Mouse (Mus musculus) megakaryocyte-erythroid progenitor cell, adult 5-6 weeks (primary cell): ENCODE results near the gene Mpp3. TPM values are rescaled to one million over a fixed set of nuclear protein-coding genes. Genes with fewer than 3 reads are reported as not detected.

Experiments used
- ATAC-seq: replicated peaks from 2 replicates; pipeline ENCODE4 v1.8.0; 2016; ENCODE audit warnings: mild to moderate bottlenecking, inconsistent platforms; ENCODE audit not compliant: severe bottlenecking, poor library complexity, low FRiP score, low TSS enrichment
- total RNA-seq, 2 experiments: library from RNA; stranded (forward) in 1 of 2; stranded (reverse) in 1 of 2; fragments of 200-1000, 215-1000 nt in 1 of 2; fragments of >200 nt in 1 of 2; fragmentation: Nextera tagmentation in 1 of 2; gene quantifications; 2 replicates each; pipeline ENCODE4 v1.2.3; 2014 to 2017

The Mpp3 gene
- total RNA-seq, 2 experiments from 2014 or later = not detected

DNA sequence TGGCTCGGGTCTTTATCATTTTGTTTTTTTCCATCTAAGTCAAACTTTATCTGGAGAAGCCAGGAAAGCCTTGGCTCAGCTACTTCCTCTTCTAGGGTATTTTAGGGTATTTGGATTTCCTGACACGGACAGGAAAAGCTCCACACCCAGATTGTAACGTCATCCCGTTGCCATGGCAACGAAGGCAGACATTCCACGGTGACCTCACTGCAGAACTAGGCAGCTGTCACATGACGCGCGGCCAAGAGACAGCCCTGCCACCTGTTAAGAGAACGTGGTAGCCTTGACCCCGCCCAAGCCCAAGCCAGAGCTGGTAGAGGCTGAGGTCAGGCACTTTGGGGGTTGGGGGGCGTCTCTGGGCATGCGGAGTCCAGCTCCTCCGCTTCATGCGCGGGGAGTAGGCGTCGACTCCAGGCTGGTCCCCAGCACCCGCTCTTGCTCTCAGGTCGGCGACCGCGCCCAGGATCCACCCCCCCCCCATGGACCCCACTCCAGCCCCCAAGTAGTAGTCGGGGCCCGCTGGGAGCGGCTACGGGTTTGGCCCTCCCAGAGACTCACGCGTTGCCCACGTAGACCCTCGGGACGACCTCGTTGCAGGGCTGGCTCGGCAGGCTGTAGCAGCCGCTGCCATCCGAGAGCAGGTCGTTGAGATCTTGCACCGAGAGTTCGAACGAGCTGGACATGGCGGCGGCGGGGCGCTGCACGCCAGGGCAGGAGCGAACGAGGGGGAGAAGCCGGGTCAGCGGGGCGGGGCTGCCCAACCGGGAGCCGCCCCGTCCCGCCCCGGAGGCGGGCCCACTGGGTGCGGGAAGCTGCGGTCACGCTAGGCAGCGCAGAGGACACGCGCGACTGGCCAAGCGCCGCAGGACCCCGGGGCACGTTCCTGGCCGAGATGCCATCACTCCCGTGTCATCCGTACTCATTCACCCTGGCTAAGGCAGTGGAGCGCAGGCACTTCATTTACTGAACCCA is 43.9 kb downstream of the Mpp3 start, which contains the start of gene Cfap97d1:
TSS of gene Cfap97d1 (plus strand) at position 226 of the 972 bp plus-strand sequence.
- peak; percentile 66 for ATAC-seq

DNA sequence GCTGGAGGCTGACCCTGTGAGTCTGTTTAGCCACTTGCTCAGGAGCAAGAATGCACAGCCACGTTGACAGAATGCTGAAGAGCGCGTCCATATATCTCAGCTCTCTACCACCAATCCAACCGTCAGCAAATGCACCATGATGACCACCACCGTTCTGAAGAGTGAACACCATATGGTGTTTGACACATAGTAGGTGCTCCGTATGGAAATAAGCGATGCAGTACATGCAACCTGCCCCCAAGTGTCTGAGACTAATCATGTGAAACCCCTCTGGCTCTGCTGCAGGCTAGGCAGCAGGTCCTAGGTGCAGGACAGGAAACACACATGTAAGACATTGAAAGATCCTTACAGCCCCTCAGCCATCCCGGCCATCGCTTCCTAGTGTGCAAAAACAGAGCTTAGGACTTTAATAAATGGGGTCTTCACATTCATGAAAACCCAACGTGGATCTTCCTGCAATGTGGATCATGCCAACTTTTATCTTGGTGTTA is 44.8 kb downstream of the Mpp3 start:
- no peak for ATAC-seq

DNA sequence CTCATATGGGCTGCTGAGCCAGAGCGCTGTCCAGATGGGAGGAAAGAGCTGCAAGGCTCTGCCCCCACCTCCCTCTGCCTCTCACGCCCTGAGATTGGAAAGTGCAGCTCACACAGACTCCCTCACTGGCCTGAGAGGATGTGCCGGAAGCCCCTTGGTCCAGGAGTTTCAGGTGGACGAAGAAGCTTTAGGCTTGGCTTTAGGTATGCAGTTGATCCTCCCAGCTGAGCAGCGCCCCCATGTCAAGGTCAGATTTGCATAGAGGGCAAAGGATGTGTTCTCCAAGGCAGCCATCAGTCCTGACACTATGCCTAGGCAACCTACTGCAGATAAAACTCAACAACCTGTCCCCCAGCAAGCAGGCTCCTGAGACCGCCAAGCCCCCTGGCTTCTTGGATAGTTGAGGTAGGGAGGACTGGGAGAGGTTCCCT is 45.3 kb downstream of the Mpp3 start:
- no peak for ATAC-seq

DNA sequence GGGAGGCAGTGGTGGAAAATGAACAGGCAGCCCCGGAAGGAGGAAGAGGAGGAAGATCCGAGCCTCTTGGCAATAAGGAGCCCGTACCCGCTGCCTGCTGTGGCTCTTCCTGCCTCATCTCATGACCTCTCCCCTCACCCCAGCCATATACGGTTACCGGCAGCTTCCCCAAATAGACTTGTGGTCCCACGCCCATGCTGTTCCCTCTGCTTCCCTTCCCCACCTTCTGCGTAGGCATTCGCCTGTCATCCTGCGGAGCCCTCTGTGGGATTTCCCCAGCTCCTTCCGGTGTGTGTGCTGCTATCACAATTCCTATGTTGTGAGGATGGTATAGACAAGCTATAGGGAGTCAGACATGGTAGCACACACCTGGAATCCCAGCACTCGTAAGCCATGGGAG is 46.4 kb downstream of the Mpp3 start:
- no peak for ATAC-seq

DNA sequence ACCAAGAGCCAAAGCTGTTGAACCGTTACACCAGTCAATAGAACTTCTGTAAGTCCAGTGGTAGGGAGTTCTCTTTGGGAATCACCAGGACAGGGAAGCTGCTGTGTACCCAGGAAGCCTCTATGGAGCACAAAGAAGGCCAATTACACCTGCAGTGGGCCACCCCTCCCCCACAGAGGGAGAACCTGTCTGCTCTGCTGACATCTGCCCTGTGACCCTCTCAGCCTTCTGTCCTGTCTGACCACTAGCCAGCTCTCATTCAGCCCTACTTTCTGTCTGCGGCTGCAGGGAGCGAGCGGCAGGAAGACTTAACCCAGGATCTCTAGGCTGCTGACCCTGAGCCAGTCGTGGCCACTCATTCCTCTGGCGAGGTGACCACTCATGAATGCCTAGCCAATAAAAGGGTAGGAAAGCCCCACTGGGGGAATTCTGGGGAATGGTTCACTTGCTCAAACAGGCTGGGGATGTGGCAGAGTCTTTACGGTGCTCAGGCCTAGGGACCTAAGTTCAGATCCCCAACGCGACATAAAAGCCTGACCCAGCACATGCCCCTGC is 47.6 kb downstream of the Mpp3 start:
- ATAC-seq = no peak

DNA sequence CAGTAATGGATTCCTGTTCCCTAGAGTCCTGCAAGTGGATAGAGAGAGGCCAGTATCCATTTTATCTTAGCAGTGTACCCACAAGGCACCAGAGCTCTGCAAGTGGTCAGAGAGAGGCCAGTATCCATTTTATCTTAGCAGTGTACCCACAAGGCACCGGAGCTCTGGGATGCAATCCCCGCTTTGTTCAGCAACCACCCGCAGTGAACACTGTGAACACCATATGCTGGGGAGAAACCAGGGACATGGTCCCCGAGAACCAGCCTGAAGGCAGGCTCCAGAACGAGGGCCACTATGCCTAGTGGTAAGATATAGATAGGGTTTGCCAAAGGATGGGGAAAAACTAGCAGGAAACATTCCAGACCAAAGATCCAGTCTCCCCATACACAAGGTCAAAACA is 49.1 kb downstream of the Mpp3 start:
- no peak for ATAC-seq

DNA sequence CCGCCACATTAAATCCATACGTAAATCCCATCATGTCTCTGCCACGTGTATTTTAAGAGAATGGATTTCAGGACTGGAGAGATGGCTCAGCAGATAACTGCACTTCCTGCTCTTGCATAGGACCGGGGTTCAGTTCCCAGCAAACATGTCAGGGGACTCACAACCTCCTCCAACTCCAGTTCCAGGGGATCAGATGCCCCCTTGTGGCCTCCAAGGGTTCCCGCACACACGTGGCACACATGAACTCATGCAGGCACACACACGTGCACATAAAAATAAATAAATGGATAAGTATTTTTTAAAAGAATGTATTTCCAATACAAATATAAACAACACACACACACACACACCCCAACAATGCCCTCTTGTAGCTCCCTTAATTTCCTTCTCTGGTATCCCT is 51.3 kb downstream of the Mpp3 start:
- no peak for ATAC-seq

DNA sequence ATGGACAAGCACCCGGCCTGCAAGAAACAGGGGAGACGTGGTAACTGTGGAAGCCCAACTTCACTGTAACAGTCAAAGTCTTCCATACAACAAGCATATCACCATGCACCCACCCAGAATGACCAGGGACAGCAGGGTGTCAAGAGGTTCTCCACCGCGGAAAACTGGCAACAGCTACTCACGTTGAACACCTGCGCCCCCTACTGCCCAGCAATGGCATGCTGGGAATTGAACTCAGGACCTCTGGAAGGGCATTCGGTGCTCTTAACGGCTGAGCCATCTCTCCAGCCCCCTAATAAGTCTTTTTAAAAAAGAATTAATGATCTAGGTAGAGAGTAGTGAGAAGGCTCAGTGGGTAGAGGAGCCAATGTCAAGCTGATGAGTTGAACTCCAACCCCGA is 53.3 kb downstream of the Mpp3 start:
- ATAC-seq = no peak

DNA sequence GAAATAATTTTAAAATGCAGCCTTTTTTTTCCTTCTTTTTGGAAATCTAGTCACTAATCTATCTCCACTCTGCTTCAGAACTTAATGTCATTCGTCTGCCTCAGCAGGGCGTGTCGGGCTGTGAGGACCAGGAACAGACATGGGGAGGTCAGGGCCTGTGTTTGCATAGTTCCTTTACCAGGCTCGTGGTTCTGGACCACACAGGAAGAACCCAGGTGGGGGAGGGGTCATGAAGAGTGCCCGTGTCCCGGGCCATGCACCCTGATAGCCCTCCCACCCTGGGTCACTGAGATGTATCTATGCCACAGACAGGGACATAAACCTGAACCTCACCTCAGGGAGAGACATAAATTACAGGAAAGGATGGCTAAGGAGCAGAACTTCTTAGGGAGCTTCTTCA is 54.1 kb downstream of the Mpp3 start:
- ATAC-seq = no peak

DNA sequence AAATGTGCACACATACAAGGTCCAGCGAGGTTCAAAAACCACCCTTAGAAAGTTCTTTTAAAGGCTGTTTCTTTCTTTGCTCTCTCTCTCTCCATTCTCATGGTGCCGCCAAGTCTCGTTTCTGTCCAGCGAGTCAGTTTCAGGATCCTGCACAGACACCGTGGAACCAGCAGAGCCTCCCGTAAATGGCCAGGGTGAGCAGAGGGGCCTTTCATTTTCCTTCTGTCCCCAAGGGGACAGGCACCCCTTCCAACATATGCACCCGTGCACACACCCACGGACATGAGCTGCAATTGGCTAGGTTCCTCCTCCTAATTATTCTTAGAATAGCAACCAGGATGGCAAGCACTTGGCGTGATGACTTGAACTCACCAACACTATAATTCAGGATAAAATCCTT is 54.8 kb downstream of the Mpp3 start:
- ATAC-seq = no peak

DNA sequence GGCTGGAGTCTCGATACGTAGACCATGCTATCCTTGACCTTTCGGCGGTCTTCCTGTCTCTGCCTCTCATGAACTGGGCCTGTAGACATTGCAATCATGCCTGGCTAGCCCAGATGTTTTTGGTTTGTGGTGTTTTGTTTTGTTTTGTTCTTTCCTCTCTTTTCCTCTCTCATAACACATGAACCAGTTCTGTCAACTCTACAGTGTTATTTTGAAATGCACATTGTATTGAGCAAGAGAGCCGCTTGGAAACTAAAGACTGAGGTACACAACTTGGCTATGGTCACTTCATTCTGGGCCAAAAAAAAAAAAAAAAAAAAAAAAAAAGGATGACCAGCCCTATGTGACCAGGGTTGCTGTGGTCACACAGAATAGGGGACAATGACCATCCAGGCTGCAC is 55.6 kb downstream of the Mpp3 start:
- no peak for ATAC-seq

DNA sequence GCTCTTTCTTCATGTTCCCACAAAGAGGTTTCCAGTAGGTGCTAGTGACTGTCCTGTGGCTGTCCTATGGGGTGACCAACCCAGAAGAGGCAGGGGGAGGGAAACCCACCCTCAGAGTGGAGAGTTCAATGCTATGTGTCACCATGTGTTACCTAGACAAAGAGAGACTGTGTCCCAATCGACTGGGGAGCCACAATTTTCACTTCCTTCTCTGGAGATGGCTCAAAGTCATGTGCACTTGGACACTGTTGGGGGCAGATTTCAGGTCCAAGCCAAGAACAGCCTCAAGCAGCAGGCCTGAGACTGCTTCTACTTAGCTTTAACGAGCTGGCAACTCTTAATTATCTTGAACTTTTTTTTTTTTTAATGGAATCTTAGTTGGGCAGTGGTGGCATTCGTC is 56.2 kb downstream of the Mpp3 start:
- no peak for ATAC-seq

DNA sequence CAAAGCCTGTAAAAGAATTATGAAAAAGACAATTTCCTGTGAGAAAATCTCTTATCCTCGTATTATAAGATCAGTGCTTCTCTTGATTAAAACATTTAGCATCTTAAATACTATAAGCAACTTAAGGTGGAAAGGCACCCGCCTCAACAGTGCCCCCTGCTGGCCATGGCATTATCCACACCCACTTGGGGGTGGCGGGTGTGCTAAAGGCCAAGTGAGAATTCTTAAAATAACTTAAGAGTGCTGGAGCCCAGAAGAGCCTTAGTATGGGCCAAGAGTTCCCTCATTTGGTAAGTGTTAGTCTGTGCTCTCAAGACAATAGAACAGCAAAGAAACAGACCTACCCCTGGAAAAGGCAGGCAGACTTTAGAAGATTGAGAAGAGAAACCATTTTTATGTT is 56.9 kb downstream of the Mpp3 start:
- no peak for ATAC-seq

DNA sequence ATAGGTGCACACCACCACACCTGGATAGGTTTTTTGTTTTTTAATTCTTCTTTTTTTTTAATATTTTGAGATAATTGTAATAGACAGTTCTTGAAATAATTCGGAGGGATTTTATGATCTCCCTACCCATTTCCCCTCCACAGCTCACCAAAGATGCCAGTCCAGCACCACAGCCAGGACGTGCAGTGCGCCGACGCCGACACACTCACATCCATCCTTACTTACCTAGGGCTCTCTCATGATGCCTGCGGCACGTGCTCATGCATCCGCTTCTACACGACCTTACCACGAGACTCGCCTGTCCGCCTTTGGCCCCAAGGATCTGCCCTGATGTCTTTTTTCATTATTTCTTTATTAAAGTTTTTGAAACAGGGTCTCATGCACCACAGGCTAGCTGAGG is 58.4 kb downstream of the Mpp3 start:
- ATAC-seq = no peak

DNA sequence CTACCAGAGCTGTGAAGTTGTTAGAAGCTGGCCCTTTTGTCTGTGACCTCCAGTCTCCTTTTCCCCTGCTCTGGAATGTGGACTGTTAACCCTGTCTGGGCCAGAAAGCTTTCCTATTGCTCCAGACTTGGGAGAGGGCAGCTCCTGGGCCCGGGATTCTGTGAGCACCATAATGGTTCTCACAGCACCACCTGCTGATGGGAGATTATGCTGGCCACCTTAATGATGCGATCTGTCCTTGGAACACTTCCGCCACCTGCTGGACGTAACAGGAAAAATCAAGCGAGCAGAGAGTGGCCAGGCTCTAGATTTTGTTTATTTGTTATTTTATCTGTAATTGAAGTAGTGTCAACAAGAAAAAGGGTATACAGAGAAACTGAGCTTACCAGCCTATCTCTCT is 59.5 kb downstream of the Mpp3 start:
- peak; percentile 75 for ATAC-seq

DNA sequence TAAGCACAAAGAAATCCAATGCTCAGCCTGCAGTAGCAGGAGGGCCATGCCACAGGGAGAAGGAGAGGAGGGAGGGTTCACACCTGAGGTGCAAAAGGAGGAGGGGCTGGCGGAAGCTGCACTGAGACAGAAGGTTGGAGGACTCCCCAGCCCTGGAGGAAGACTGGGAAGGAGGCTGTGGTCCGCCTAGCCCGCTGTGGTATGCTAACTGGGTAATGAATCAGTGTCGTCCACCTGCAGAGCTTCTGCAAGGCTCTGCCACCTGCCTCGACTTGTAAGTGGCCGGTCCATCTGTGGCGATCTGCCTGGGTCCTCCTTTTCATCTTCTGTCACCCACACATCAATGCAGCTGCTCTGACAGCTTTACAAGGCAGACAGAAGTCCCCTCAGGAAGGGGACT is 60.0 kb downstream of the Mpp3 start:
- no peak for ATAC-seq

DNA sequence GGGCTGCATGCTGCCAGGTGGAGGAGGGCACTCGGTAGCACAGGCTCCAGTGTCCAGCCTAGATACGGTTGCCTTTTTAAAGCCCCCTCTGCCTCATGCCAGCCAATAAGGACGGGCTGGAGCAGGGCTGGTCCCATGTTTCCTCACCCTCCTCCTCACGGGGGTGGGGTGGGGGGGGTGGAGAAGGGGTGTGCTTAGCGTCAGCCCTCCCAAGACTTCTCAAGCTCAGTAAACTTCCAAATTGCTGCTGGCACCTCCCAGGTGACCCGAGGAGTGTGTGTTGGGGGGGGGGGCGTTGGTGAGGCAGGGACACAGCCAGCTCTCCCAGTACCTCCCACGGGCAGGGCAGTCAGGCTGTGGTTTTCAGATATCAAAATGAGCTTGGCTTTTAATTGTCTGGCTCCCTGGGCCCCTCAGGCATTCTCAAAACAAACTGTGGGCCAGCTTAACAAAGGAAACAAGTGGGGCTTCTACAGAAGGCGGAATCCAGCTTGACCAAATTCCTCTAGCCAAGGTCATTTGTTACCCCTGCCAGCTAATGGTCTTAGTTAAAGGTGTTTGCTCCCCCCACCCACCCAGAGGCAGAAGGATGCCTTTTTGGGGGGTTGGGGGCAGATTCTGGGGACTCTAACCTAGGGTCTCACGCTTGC is 61.2 kb downstream of the Mpp3 start, which contains the start of gene Sost:
TSS of gene Sost (minus strand) at position 51 of the 650 bp plus-strand sequence.
- no peak for ATAC-seq

DNA sequence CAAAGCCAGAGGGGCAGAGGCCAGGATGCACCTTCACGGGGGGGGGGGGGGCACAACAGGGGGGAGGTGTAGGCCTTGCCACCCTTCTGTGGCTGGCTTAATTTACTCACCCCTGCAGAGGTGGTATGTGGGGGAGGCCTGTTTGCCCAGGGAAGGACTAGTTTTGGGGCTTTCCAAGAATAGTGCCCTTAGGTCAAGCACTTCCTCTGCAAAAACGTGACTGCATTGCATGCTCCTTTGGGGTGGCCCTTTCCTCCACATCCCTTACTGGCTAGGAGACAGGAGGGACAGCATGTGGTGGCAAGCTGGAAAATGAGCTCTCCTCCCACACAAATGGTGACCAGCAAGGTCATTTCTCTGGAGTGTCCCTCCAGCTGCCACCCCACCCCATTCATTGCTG is 62.7 kb downstream of the Mpp3 start:
- no peak for ATAC-seq

DNA sequence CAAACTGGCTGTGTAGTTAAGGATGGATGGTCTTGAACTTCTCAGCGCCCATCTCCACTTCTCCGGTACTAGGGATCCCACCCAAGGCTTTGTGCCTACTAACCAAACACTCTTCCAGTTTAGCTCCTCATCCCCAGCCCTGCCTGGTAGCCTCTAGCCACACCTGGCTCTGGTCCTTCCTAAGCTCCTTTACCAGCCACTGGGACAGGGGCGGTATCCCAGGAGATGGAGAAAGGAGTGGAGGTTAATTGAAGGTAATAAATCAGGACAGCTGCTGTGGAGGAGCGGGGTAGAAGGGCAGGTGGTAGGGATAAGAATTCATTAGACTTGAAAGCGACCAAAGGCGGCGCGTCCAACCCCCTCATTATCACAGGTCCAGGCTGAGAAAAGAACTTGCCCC is 63.6 kb downstream of the Mpp3 start:
- no peak for ATAC-seq
